8 mouse cellular contexts compared by ENCODE assay signal in the genomic region with DNA sequence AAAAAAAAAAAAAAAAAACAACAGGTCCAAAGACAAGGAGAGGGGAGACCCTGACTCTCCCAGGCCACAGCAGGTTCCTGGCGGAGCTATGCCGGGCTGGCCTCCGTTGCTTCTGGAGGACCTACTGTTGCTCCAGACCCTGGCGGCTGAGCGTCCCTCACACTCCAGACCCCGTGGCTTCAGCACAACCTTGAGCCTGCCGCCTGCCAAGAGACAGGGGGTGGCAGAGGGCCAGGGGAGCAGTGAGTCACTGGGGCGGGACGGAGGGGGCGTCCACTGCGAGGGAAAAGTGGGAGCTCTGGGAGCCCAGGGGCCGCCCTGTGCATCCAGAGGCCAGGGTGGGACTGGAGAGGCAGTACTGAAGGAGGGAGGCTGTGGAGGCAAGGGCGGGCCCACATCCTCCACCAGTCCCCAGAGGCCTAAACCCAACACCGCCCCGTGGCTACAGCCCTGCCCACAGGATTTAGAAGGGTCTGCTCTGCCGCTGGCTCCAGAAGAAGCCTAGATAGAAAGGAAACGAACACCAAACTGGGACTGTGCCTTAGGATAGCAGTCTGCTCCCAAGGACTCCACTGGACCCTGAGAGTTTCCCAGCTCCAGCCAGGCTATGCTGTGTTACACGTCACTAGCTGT.
DNase-seq lines count a peak whose midpoint lies in the region; ATAC-seq lines count a peak whose summit lies in the region.

No protein-coding gene starts in this region.

- no peaks in the 10 kb centered on the region for H3K9me3 ChIP-seq in hindbrain, embryonic 16.5 days (ENCODE audit: control insufficient read depth, low read length)
- no peaks in the 10 kb centered on the region for H3K9me3 ChIP-seq in midbrain, embryonic 10.5 days (replicated peaks)

- intact Hi-C loops in left cerebral cortex, postnatal 14 days (cut with DNase I), result no loop called here

- no peaks in the 10 kb centered on the region for H3K27me3 ChIP-seq in hindbrain, embryonic 16.5 days (replicated peaks; ENCODE audit: control insufficient read depth, insufficient read depth, low read length)
- no peaks in the 10 kb centered on the region for H3K27me3 ChIP-seq in midbrain, embryonic 10.5 days (ENCODE audit: low read depth, poor library complexity, severe bottlenecking)

- H3K9ac ChIP-seq in hindbrain, embryonic 16.5 days (ENCODE audit: low read depth, low read length), result peak overlapping the region; percentile 38

- H3K4me2 ChIP-seq in hindbrain, embryonic 16.5 days (ENCODE audit: low read length), result peak overlapping the region; percentile 29; the same call in 1 of the 2 replicates

- H3K4me1 ChIP-seq in hindbrain, embryonic 16.5 days (ENCODE audit: control insufficient read depth, insufficient read depth, low read depth, low read length), result peaks cover 34% of the 10 kb centered on the region
- peaks cover 60% of the 10 kb centered on the region for H3K4me1 ChIP-seq in midbrain, embryonic 10.5 days

- no peaks in the 10 kb centered on the region for H3K36me3 ChIP-seq in hindbrain, embryonic 16.5 days (ENCODE audit: control insufficient read depth, insufficient read depth, low read length)
- H3K36me3 ChIP-seq in midbrain, embryonic 10.5 days, result peaks cover 33% of the 10 kb centered on the region

- WGBS in hindbrain, embryonic 16.5 days, result 29% methylated on average over 18 of the region's 18 CpGs
- 37% methylated on average over 18 of the region's 18 CpGs for WGBS in midbrain, embryonic 10.5 days

- H3K4me3 ChIP-seq in hindbrain, embryonic 16.5 days (ENCODE audit: low read length), result no peak overlapping the region
- H3K4me3 ChIP-seq in midbrain, embryonic 10.5 days, result no peak overlapping the region

- peak; percentile 95 for DNase-seq in adrenal gland, adult 2 months
- DNase-seq in cerebellum, postnatal 14 days, result peak; percentile 68 to 79
- DNase-seq in gastrocnemius, postnatal 25 days, result peak; percentile 94
- peak; percentile 49 to 51 for DNase-seq in left cerebral cortex, postnatal 14 days (ENCODE audit: low spot score in 2 of 2)
- no peak for DNase-seq in midbrain, embryonic 10.5 days (ENCODE audit: low spot score)
- DNase-seq in spleen, postnatal 36 days (ENCODE audit: low spot score in 2 of 2), result peak; percentile 87 to 88
- DNase-seq in yolk sac, embryonic 10.5 days (ENCODE audit: low spot score), result no peak

- H3K27ac ChIP-seq in hindbrain, embryonic 16.5 days (ENCODE audit: low read depth, low read length), result peak overlapping the region; percentile 70
- peak overlapping the region; percentile 82 for H3K27ac ChIP-seq in midbrain, embryonic 10.5 days (replicated peaks)

- peak; percentile 67 for ATAC-seq in hindbrain, embryonic 16.5 days

Comparison
In these comparisons a context has a peak if more than half of its experiments do, and no peak if none do; other contexts are left out.
1. DNase-seq: peak in adrenal gland, adult 2 months (single experiment), cerebellum, postnatal 14 days (2 of 2), gastrocnemius, postnatal 25 days (single experiment), left cerebral cortex, postnatal 14 days (2 of 2) and spleen, postnatal 36 days (2 of 2); none in midbrain, embryonic 10.5 days (single experiment) and yolk sac, embryonic 10.5 days (single experiment).